Mouse (Mus musculus): ENCODE results near the gene Zfp146. TPM values are rescaled to one million over a fixed set of nuclear protein-coding genes. Genes with fewer than 3 reads are reported as not detected.
A peak's percentile ranks its signal among the peaks of the same experiment; 100 is the strongest.
"Not testable (repeated sequence)": the region's sequence is repeated elsewhere in the genome, so short reads cannot be mapped to it uniquely, and the experiment has no call there.

The Zfp146 gene
- polyA plus RNA-seq, 1 experiment, result 11.8 TPM

GRCm38 (mm10) chr7:30129900-30130299 lies 39.6 kb downstream of the Zfp146 start:
- DNase-seq, result no peak
- TF ChIP-seq POLR2A (IDR thresholded peaks at IDR 0.05; ENCODE audit: low read depth, low read length) (no peak), CTCF (conservative IDR thresholded peaks at IDR 0.05; ENCODE audit: insufficient read depth, insufficient read length, low read depth, low read length) (no peak)
- no peak overlapping the region for H3K4me3 ChIP-seq (ENCODE audit: insufficient read depth, low read depth, low read length)
- H3K36me3 ChIP-seq (ENCODE audit: control insufficient read depth, insufficient read depth, low read length), result no peaks in the 10 kb centered on the region
- WGBS, result 97% methylated on average over 8 of the region's 8 CpGs
- no peak overlapping the region for H3K27ac ChIP-seq (ENCODE audit: insufficient read depth, low read depth, low read length)
- no peaks in the 10 kb centered on the region for H3K4me1 ChIP-seq (ENCODE audit: control insufficient read depth, insufficient read depth, low read length)
- no peaks in the 10 kb centered on the region for H3K27me3 ChIP-seq (replicated peaks; ENCODE audit: control insufficient read depth, insufficient read depth, low read length)

GRCm38 (mm10) chr7:30122188-30122530 lies 47.4 kb downstream of the Zfp146 start:
- H3K4me1 ChIP-seq (ENCODE audit: control insufficient read depth, insufficient read depth, low read length), result no peaks in the 10 kb centered on the region; the same call in 1 of the 2 replicates
- H3K27ac ChIP-seq (ENCODE audit: insufficient read depth, low read depth, low read length), result no peak overlapping the region
- H3K36me3 ChIP-seq (ENCODE audit: control insufficient read depth, insufficient read depth, low read length), result no peaks in the 10 kb centered on the region
- H3K27me3 ChIP-seq (replicated peaks; ENCODE audit: control insufficient read depth, insufficient read depth, low read length), result no peaks in the 10 kb centered on the region
- TF ChIP-seq CTCF (conservative IDR thresholded peaks at IDR 0.05; ENCODE audit: insufficient read depth, insufficient read length, low read depth, low read length), result no peak
- no peak for TF ChIP-seq POLR2A (IDR thresholded peaks at IDR 0.05; ENCODE audit: low read depth, low read length)
- 3% methylated on average over 15 of the region's 15 CpGs for WGBS
- DNase-seq, result no peak
- peak overlapping the region; percentile 94 for H3K4me3 ChIP-seq (ENCODE audit: insufficient read depth, low read depth, low read length)

- Histone ChIP-seq H3K36me3 (ENCODE audit: control insufficient read depth, insufficient read depth, low read length) (no peaks in the 10 kb centered on the region), H3K4me1 (ENCODE audit: control insufficient read depth, insufficient read depth, low read length) (no peaks in the 10 kb centered on the region; the same call in 1 of the 2 replicates), H3K4me3 (ENCODE audit: insufficient read depth, low read depth, low read length) (peak within 1 kb of the TSS; percentile 94), H3K27ac (ENCODE audit: insufficient read depth, low read depth, low read length) (peak within 1 kb of the TSS; percentile 10; the same call in 1 of the 2 replicates), H3K27me3 (replicated peaks; ENCODE audit: control insufficient read depth, insufficient read depth, low read length) (no peaks in the 10 kb centered on the region)
- TF ChIP-seq POLR2A (IDR thresholded peaks at IDR 0.05; ENCODE audit: low read depth, low read length), result no peak
- 0 out of 2 replicates have a peak, but pooled peaks have one; percentile 0 for TF ChIP-seq CTCF (conservative IDR thresholded peaks at IDR 0.05; ENCODE audit: insufficient read depth, insufficient read length, low read depth, low read length)
- under 1% methylated on average over 61 of the region's 61 CpGs for WGBS
- DNase-seq, result peak; percentile 89
These were observed 48.0 kb downstream of the Zfp146 start, which contains the start of gene Zfp382 for GRCm38 (mm10) chr7:30121308-30122187. Zfp382 (plus strand) TSS chr7:30121942.

- 93% methylated on average over 12 of the region's 12 CpGs for WGBS
- not testable (repeated sequence) for H3K4me3 ChIP-seq (ENCODE audit: insufficient read depth, low read depth, low read length); H3K27ac ChIP-seq (ENCODE audit: insufficient read depth, low read depth, low read length); H3K27me3 ChIP-seq (replicated peaks; ENCODE audit: control insufficient read depth, insufficient read depth, low read length); DNase-seq; H3K4me1 ChIP-seq (ENCODE audit: control insufficient read depth, insufficient read depth, low read length); H3K36me3 ChIP-seq (ENCODE audit: control insufficient read depth, insufficient read depth, low read length)
These were observed 51.6 kb downstream of the Zfp146 start for GRCm38 (mm10) chr7:30117935-30118334.

- WGBS, result 94% methylated on average over 5 of the region's 5 CpGs
These were observed 53.5 kb downstream of the Zfp146 start for GRCm38 (mm10) chr7:30116076-30116475.

More at GRCm38 (mm10) chr7:30116076-30116475, 53.5 kb downstream of the Zfp146 start:
- no peak for DNase-seq
- Histone ChIP-seq H3K4me1 (ENCODE audit: control insufficient read depth, insufficient read depth, low read length) (no peaks in the 10 kb centered on the region; the same call in 1 of the 2 replicates), H3K27me3 (replicated peaks; ENCODE audit: control insufficient read depth, insufficient read depth, low read length) (no peaks in the 10 kb centered on the region), H3K27ac (ENCODE audit: insufficient read depth, low read depth, low read length) (no peak overlapping the region), H3K36me3 (ENCODE audit: control insufficient read depth, insufficient read depth, low read length) (no peaks in the 10 kb centered on the region), H3K4me3 (ENCODE audit: insufficient read depth, low read depth, low read length) (no peak overlapping the region)
- TF ChIP-seq POLR2A (IDR thresholded peaks at IDR 0.05; ENCODE audit: low read depth, low read length) (no peak), CTCF (conservative IDR thresholded peaks at IDR 0.05; ENCODE audit: insufficient read depth, insufficient read length, low read depth, low read length) (no peak)

Other genes with a start within 250 kb of the Zfp146 start
- gene Zfp74, start 215.7 kb downstream of the Zfp146 start, polyA plus RNA-seq (2012; rRNA removed), result 4.7 and 5.0 TPM in 2 replicates
- 4.5 and 5.0 TPM in 2 replicates for gene Zfp568, start 185.8 kb downstream of the Zfp146 start, polyA plus RNA-seq (2012; rRNA removed)
- 1.7 and 1.9 TPM in 2 replicates for gene Zfp14, start 118.4 kb downstream of the Zfp146 start, polyA plus RNA-seq (2012; rRNA removed)
- 0.29 and 0.42 TPM in 2 replicates for gene Zfp82, start 96.8 kb downstream of the Zfp146 start, polyA plus RNA-seq (2012; rRNA removed)
- 0.07 TPM in 1 of 2 replicates, not detected in the other for gene Gm26920, start 79.3 kb downstream of the Zfp146 start, polyA plus RNA-seq (2012; rRNA removed)
- 1.4 and 2.1 TPM in 2 replicates for gene Zfp566, start 79.2 kb downstream of the Zfp146 start, polyA plus RNA-seq (2012; rRNA removed)
- gene Zfp260, start 75.0 kb downstream of the Zfp146 start, polyA plus RNA-seq (2012; rRNA removed), result 13.2 and 18.1 TPM in 2 replicates
- 0.64 and 1.4 TPM in 2 replicates for gene Zfp382, start 47.8 kb downstream of the Zfp146 start, polyA plus RNA-seq (2012; rRNA removed)
- gene Cox7a1, start 14.4 kb upstream of the Zfp146 start, polyA plus RNA-seq (2012; rRNA removed), result 76.0 and 141 TPM in 2 replicates
- 724 and 781 TPM in 2 replicates for gene Capns1, start 29.1 kb upstream of the Zfp146 start, polyA plus RNA-seq (2012; rRNA removed)
- gene Polr2i, start 62.2 kb upstream of the Zfp146 start, polyA plus RNA-seq (2012; rRNA removed), result 187 and 196 TPM in 2 replicates
- 51.8 and 72.2 TPM in 2 replicates for gene Tbcb, start 62.5 kb upstream of the Zfp146 start, polyA plus RNA-seq (2012; rRNA removed)
- gene Ovol3, start 66.0 kb upstream of the Zfp146 start, polyA plus RNA-seq (2012; rRNA removed), result 0.19 and 0.27 TPM in 2 replicates
- 0.11 TPM in 1 of 2 replicates, not detected in the other for gene Thap8, start 110.3 kb upstream of the Zfp146 start, polyA plus RNA-seq (2012; rRNA removed)
- gene Wdr62, start 110.7 kb upstream of the Zfp146 start, polyA plus RNA-seq (2012; rRNA removed), result 5.8 and 7.2 TPM in 2 replicates
- gene Clip3, start 122.0 kb upstream of the Zfp146 start, polyA plus RNA-seq (2012; rRNA removed), result 4.2 and 4.9 TPM in 2 replicates
- 99.0 and 122 TPM in 2 replicates for gene Alkbh6, start 139.0 kb upstream of the Zfp146 start, polyA plus RNA-seq (2012; rRNA removed)
- gene Syne4, start 145.1 kb upstream of the Zfp146 start, polyA plus RNA-seq (2012; rRNA removed), result 162 and 170 TPM in 2 replicates
- gene E130208F15Rik, start 152.0 kb upstream of the Zfp146 start, polyA plus RNA-seq (2012; rRNA removed), result 0.42 and 1.1 TPM in 2 replicates
- gene Sdhaf1, start 154.1 kb upstream of the Zfp146 start, polyA plus RNA-seq (2012; rRNA removed), result 26.4 and 27.3 TPM in 2 replicates
- gene Lrfn3, start 193.0 kb upstream of the Zfp146 start, polyA plus RNA-seq (2012; rRNA removed), result 9.6 and 11.6 TPM in 2 replicates
- gene Tyrobp, start 244.0 kb upstream of the Zfp146 start, polyA plus RNA-seq (2012; rRNA removed), result 51.3 and 83.0 TPM in 2 replicates